Mouse (Mus musculus) forebrain, embryonic 10.5 days (tissue): Measurements from ENCODE around the gene Trim40. TPM values are rescaled to one million over a fixed set of nuclear protein-coding genes. Genes with fewer than 3 reads are reported as not detected.

ENCODE experiments used
- DNase-seq: peaks from one replicate; pipeline ENCODE4 v3.0.0-alpha.2; 2017; ENCODE audit warnings: low spot score; ENCODE audit errors: extremely low spot score
- H3K27ac ChIP-seq: fragments of 300-500 bp; sonication (generic); 2 replicates; pipeline ENCODE4 v1.5.1; 2016; ENCODE audit warnings: mild to moderate bottlenecking
- H3K27me3 ChIP-seq: fragments of 300-500 bp; sonication (generic); 2 replicates; pipeline ENCODE4 v1.6.1; 2016; ENCODE audit warnings: mild to moderate bottlenecking; ENCODE audit not compliant: poor library complexity, severe bottlenecking
- H3K36me3 ChIP-seq: fragments of 300-500 bp; sonication (generic); replicated peaks from 2 replicates; pipeline ENCODE4 v1.6.1; 2016; ENCODE audit warnings: mild to moderate bottlenecking, moderate library complexity
- H3K4me1 ChIP-seq: fragments of 300-500 bp; sonication (generic); 2 replicates; pipeline ENCODE4 v1.6.1; 2016
- H3K4me3 ChIP-seq: fragments of 300-500 bp; sonication (generic); 2 replicates; pipeline ENCODE4 v1.5.1; 2016; ENCODE audit warnings: mild to moderate bottlenecking, moderate library complexity
- H3K9me3 ChIP-seq: fragments of 300-500 bp; sonication (generic); 2 replicates; pipeline ENCODE4 v1.6.1; 2016; ENCODE audit warnings: mild to moderate bottlenecking, moderate library complexity
- WGBS: fragments of 180-500 bp; shearing (Covaris S2); methylation state at CpG from one replicate; pipeline ENCODE4 v1.1.7; 2016; 5-methylcytosine and 5-hydroxymethylcytosine counted together
- polyA plus RNA-seq: library from polyadenylated mRNA; unstranded; fragments of >200 nt; fragmentation: Nextera tagmentation; extraction: Ambion mirVana; gene quantifications from 2 replicates; pipeline ENCODE4 v1.2.1, GENCODE M21; 2016

The Trim40 gene
- polyA plus RNA-seq, 1 experiment from 2014 or later: not detected

- 88% methylated on average over 2 of the region's 2 CpGs for WGBS
- Histone ChIP-seq H3K27ac (no peak overlapping the region), H3K36me3 (no peaks in the 10 kb centered on the region)
Measured at GRCm38 (mm10) chr17:36883350-36883749, 6.6 kb downstream of the Trim40 start.

GRCm38 (mm10) chr17:36874636-36875035 is 15.3 kb downstream of the Trim40 start:
- H3K27ac ChIP-seq: no peak overlapping the region
- no peaks in the 10 kb centered on the region for H3K27me3 ChIP-seq
- no peaks in the 10 kb centered on the region for H3K36me3 ChIP-seq
- H3K4me3 ChIP-seq: no peak overlapping the region
- 78% methylated on average over 4 of the region's 4 CpGs for WGBS
- no peak for DNase-seq
- H3K4me1 ChIP-seq: no peaks in the 10 kb centered on the region
- H3K9me3 ChIP-seq: no peaks in the 10 kb centered on the region

More at GRCm38 (mm10) chr17:36883350-36883749, 6.6 kb downstream of the Trim40 start:
- no peaks in the 10 kb centered on the region for H3K9me3 ChIP-seq
- no peak for DNase-seq
- no peaks in the 10 kb centered on the region for H3K27me3 ChIP-seq
- no peaks in the 10 kb centered on the region for H3K4me1 ChIP-seq
- no peak overlapping the region for H3K4me3 ChIP-seq

- WGBS: 83% methylated on average over 25 of the region's 25 CpGs
- H3K36me3 ChIP-seq: no peaks in the 10 kb centered on the region
- H3K27ac ChIP-seq: peak overlapping the region; percentile 70
- no peaks in the 10 kb centered on the region for H3K9me3 ChIP-seq
- H3K4me1 ChIP-seq: peaks cover 10% of the 10 kb centered on the region
- H3K4me3 ChIP-seq: peak overlapping the region; percentile 10
- peaks cover 29% of the 10 kb centered on the region for H3K27me3 ChIP-seq
- no peak for DNase-seq
Measured at GRCm38 (mm10) chr17:36869955-36870810, 19.7 kb downstream of the Trim40 start.

- Histone ChIP-seq H3K27ac (peak within 1 kb of the TSS; percentile 70), H3K4me1 (peaks cover 10% of the 10 kb centered on the region), H3K36me3 (no peaks in the 10 kb centered on the region), H3K9me3 (no peaks in the 10 kb centered on the region), H3K4me3 (peak within 1 kb of the TSS; percentile 10), H3K27me3 (peaks cover 29% of the 10 kb centered on the region)
- DNase-seq: no peak
- WGBS: 82% methylated on average over 4 of the region's 4 CpGs
Measured at GRCm38 (mm10) chr17:36869284-36869954, 20.5 kb downstream of the Trim40 start, which contains the start of gene Trim10. Gene Trim10 (plus strand): TSS chr17:36869574.

- H3K4me1 ChIP-seq: peaks cover 10% of the 10 kb centered on the region
- H3K36me3 ChIP-seq: no peaks in the 10 kb centered on the region
- peaks cover 29% of the 10 kb centered on the region for H3K27me3 ChIP-seq
- H3K4me3 ChIP-seq: no peak overlapping the region
- H3K9me3 ChIP-seq: no peaks in the 10 kb centered on the region
- 85% methylated on average over 2 of the region's 2 CpGs for WGBS
- H3K27ac ChIP-seq: no peak overlapping the region
- no peak for DNase-seq
Measured at GRCm38 (mm10) chr17:36868836-36869235, 21.1 kb downstream of the Trim40 start.

GRCm38 (mm10) chr17:36866719-36867527 is 23.0 kb downstream of the Trim40 start, which contains the start of gene Trim15:
Gene Trim15 (minus strand): TSS chr17:36867210.
- Histone ChIP-seq H3K27me3 (peaks cover 29% of the 10 kb centered on the region), H3K9me3 (no peaks in the 10 kb centered on the region), H3K36me3 (no peaks in the 10 kb centered on the region), H3K27ac (peak within 1 kb of the TSS; percentile 56; the same call in 1 of the 2 replicates), H3K4me3 (peak within 1 kb of the TSS; percentile 41), H3K4me1 (peaks cover 10% of the 10 kb centered on the region)
- 15% methylated on average over 29 of the region's 29 CpGs for WGBS
- no peak for DNase-seq

GRCm38 (mm10) chr17:36861680-36862079 is 28.2 kb downstream of the Trim40 start:
- 65% methylated on average over 2 of the region's 2 CpGs for WGBS
- Histone ChIP-seq H3K4me3 (no peak overlapping the region), H3K9me3 (no peaks in the 10 kb centered on the region), H3K27me3 (peaks cover 12% of the 10 kb centered on the region), H3K27ac (no peak overlapping the region), H3K4me1 (peaks cover 3% of the 10 kb centered on the region), H3K36me3 (peaks cover 31% of the 10 kb centered on the region)
- no peak for DNase-seq

GRCm38 (mm10) chr17:36858181-36858580 is 31.7 kb downstream of the Trim40 start:
- no peak overlapping the region for H3K4me3 ChIP-seq
- 89% methylated on average over 3 of the region's 3 CpGs for WGBS
- no peak overlapping the region for H3K27ac ChIP-seq
- DNase-seq: no peak
- no peaks in the 10 kb centered on the region for H3K9me3 ChIP-seq
- H3K27me3 ChIP-seq: no peaks in the 10 kb centered on the region
- peaks cover 65% of the 10 kb centered on the region for H3K36me3 ChIP-seq
- H3K4me1 ChIP-seq: no peaks in the 10 kb centered on the region

- peaks cover 84% of the 10 kb centered on the region for H3K36me3 ChIP-seq
- H3K27ac ChIP-seq: no peak overlapping the region
- H3K4me1 ChIP-seq: no peaks in the 10 kb centered on the region
- 94% methylated on average over 4 of the region's 4 CpGs for WGBS
- H3K9me3 ChIP-seq: no peaks in the 10 kb centered on the region
- no peaks in the 10 kb centered on the region for H3K27me3 ChIP-seq
- H3K4me3 ChIP-seq: no peak overlapping the region
- no peak for DNase-seq
Measured at GRCm38 (mm10) chr17:36856236-36856635, 33.7 kb downstream of the Trim40 start.

- Histone ChIP-seq H3K9me3 (no peaks in the 10 kb centered on the region), H3K27me3 (no peaks in the 10 kb centered on the region), H3K4me1 (no peaks in the 10 kb centered on the region), H3K36me3 (peaks cover 92% of the 10 kb centered on the region), H3K27ac (no peak overlapping the region), H3K4me3 (no peak overlapping the region)
- WGBS: 91% methylated on average over 3 of the region's 3 CpGs
- no peak for DNase-seq
Measured at GRCm38 (mm10) chr17:36855484-36855883, 34.4 kb downstream of the Trim40 start.

- Histone ChIP-seq H3K4me3 (no peak overlapping the region), H3K27me3 (no peaks in the 10 kb centered on the region), H3K27ac (no peak overlapping the region), H3K36me3 (peaks cover 65% of the 10 kb centered on the region), H3K4me1 (no peaks in the 10 kb centered on the region; the same call in 1 of the 2 replicates), H3K9me3 (no peaks in the 10 kb centered on the region)
- DNase-seq: no peak
- 92% methylated on average over 5 of the region's 5 CpGs for WGBS
Measured at GRCm38 (mm10) chr17:36851627-36852026, 38.3 kb downstream of the Trim40 start.

GRCm38 (mm10) chr17:36851200-36851599 is 38.7 kb downstream of the Trim40 start:
- H3K36me3 ChIP-seq: peaks cover 61% of the 10 kb centered on the region

More at GRCm38 (mm10) chr17:36851200-36851599, 38.7 kb downstream of the Trim40 start:
- WGBS: 94% methylated on average over 5 of the region's 5 CpGs
- H3K4me1 ChIP-seq: no peaks in the 10 kb centered on the region; the same call in 1 of the 2 replicates
- H3K27me3 ChIP-seq: no peaks in the 10 kb centered on the region
- H3K4me3 ChIP-seq: no peak overlapping the region
- H3K27ac ChIP-seq: no peak overlapping the region
- H3K9me3 ChIP-seq: no peaks in the 10 kb centered on the region
- DNase-seq: no peak
